In the genomic region with DNA sequence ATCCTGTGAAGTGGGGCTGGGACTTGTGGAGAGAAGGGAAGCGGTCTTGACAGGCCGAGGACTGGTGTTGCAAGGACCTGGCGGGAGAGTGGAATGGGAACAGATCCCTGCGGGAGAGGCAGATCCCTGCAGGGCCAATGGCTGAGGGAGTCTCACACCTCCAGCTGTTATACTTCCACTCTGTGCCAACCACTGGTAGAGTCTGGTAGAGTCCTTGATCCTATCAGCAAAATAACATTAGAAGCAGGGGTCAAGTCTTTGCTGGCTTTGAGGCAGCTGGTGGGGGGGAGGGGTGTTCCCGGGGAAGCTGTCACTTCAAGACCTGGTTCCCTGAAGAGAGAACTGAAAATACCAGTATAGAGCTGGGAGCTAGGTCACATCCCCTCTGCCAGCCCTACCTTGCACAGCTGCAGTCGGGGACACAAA, we compare ENCODE assay signal across 1 mouse cellular context.
TF ChIP-seq lines count a peak whose summit lies in the region.

No protein-coding gene starts in this region.

TF ChIP-seq in CH12.LX, 34 proteins besides CTCF, POLR2A, EP300 and RAD21:
- TF ChIP-seq ZC3H11A (IDR thresholded peaks at IDR 0.05; ENCODE audit: low read depth, low read length) (no peak), IRF4 (IDR thresholded peaks at IDR 0.05; ENCODE audit: low read depth, low read length) (peak; percentile 57), MAFK (IDR thresholded peaks at IDR 0.05; ENCODE audit: insufficient replicate concordance, low read length) (no peak), CHD2 (IDR thresholded peaks at IDR 0.05; ENCODE audit: low read length) (peak; percentile 45; the same call in 1 of the 2 replicates), BHLHE40 (IDR thresholded peaks at IDR 0.05; ENCODE audit: low read depth, low read length) (no peak), TCF12 (IDR thresholded peaks at IDR 0.05; ENCODE audit: low read depth, low read length) (peak; percentile 40; the same call in 1 of the 2 replicates), USF2 (conservative IDR thresholded peaks at IDR 0.05; ENCODE audit: low read depth, low read length) (no peak), MEF2A (IDR thresholded peaks at IDR 0.05; ENCODE audit: borderline replicate concordance, low read depth, low read length) (no peak), NRF1 (IDR thresholded peaks at IDR 0.05; ENCODE audit: low read depth, low read length) (no peak), HCFC1 (IDR thresholded peaks at IDR 0.05; ENCODE audit: low read depth, low read length) (no peak), NELFE (IDR thresholded peaks at IDR 0.05; ENCODE audit: low read depth, low read length) (no peak), GABPA (IDR thresholded peaks at IDR 0.05; ENCODE audit: insufficient replicate concordance, low read depth, low read length) (no peak), SIN3A (IDR thresholded peaks at IDR 0.05; ENCODE audit: low read length) (0 out of 2 replicates have a peak, but pooled peaks have one; percentile 18), E2F4 (IDR thresholded peaks at IDR 0.05; ENCODE audit: insufficient replicate concordance, low read depth, low read length) (no peak), RCOR1 (conservative IDR thresholded peaks at IDR 0.05; ENCODE audit: low read depth, low read length) (0 out of 2 replicates have a peak, but pooled peaks have one; percentile 43), ZNF384 (IDR thresholded peaks at IDR 0.05; ENCODE audit: low read depth, low read length) (no peak), ETS1 (conservative IDR thresholded peaks at IDR 0.05; ENCODE audit: low read depth, low read length) (0 out of 2 replicates have a peak, but pooled peaks have one; percentile 23), MXI1 (IDR thresholded peaks at IDR 0.05; ENCODE audit: low read depth, low read length) (0 out of 2 replicates have a peak, but pooled peaks have one; percentile 45), CHD1 (IDR thresholded peaks at IDR 0.05; ENCODE audit: low read depth, low read length) (no peak), JUN (IDR thresholded peaks at IDR 0.05; ENCODE audit: insufficient read depth, low read depth, low read length) (no peak), MAX (IDR thresholded peaks at IDR 0.05; ENCODE audit: low read length) (peak; percentile 25; the same call in 1 of the 2 replicates), SMC3 (IDR thresholded peaks at IDR 0.05; ENCODE audit: low read depth, low read length) (no peak), USF1 (IDR thresholded peaks at IDR 0.05; ENCODE audit: low read depth, low read length) (no peak), KAT2A (IDR thresholded peaks at IDR 0.05; ENCODE audit: insufficient replicate concordance, low read length) (no peak)
